Mouse (Mus musculus): ENCODE data around the gene Cyp2c23. TPM values are rescaled to one million over a fixed set of nuclear protein-coding genes. Genes with fewer than 3 reads are reported as not detected.

The Cyp2c23 gene
- 0.12 TPM in 1 of 2 replicates, not detected in the other for polyA plus RNA-seq (2014; fragmentation: Nextera tagmentation; extraction: Ambion mirVana)

DNA sequence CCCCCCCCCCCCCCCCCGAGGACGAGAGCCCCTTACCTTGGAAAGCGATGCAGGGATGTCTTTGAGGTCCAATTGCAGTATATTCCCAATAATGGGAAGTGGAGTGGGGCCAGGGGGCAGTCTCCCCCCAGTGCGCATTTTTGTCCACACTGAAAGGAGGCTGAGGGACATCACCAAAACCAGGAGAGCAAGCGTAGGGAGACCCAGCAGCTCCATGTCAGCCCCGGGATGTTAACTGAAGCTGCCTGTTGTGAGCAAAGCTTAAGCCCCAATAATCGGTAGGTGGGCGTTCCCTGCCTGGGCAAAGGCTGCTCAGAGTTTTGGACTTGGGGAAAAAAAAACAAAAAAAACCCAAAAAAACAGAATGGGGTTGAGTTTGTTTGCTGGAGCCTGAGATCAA is at the start of gene Cyp2c23:
Gene Cyp2c23 (minus strand): TSS at position 237 of the 400 bp plus-strand sequence.
- no peak within 1 kb of the TSS for H3K27ac ChIP-seq (ENCODE audit: low read depth)
- no peak for ATAC-seq (replicated peaks; ENCODE audit: low FRiP score, low TSS enrichment, low read depth)
- H3K4me2 ChIP-seq (ENCODE audit: low read length) = no peak within 1 kb of the TSS
- H3K36me3 ChIP-seq (ENCODE audit: control insufficient read depth, insufficient read depth, low read length) = no peaks in the 10 kb centered on the region
- 75% methylated on average over 8 of the region's 8 CpGs for WGBS
- H3K27me3 ChIP-seq (replicated peaks; ENCODE audit: control insufficient read depth, insufficient read depth, low read length) = no peaks in the 10 kb centered on the region
- H3K9ac ChIP-seq (ENCODE audit: low read length) = no peak within 1 kb of the TSS
- H3K4me1 ChIP-seq (replicated peaks; ENCODE audit: control insufficient read depth, insufficient read depth, low read length) = no peaks in the 10 kb centered on the region
- no peak within 1 kb of the TSS for H3K4me3 ChIP-seq (ENCODE audit: low read depth, low read length)
- no peak for DNase-seq (ENCODE audit: low spot score)
- no peaks in the 10 kb centered on the region for H3K9me3 ChIP-seq (ENCODE audit: control insufficient read depth, low read length)

DNA sequence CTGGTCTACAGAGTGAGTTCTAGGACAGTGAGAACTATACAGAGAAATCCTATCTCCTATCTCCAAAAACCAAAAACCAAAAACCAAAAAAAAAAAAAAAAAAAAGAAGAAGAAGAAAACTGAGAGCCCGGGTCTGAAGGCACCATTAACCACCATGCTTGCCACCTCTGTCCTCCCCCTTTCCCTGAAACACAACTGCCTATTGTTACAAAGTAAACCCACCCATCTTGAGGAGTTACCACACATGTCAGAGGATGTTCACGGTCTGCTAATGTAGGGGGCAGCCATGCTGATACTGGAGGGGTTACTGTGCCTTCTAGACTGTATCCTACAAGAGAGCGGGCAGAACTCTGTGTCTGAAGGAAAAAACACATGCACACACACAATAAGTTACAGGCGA is 48.0 kb upstream of the Cyp2c23 start:
- Histone ChIP-seq H3K4me2 (ENCODE audit: low read length) (no peak overlapping the region), H3K9me3 (ENCODE audit: control insufficient read depth, low read length) (no peaks in the 10 kb centered on the region), H3K36me3 (ENCODE audit: control insufficient read depth, insufficient read depth, low read length) (peaks cover 68% of the 10 kb centered on the region), H3K27me3 (replicated peaks; ENCODE audit: control insufficient read depth, insufficient read depth, low read length) (no peaks in the 10 kb centered on the region), H3K9ac (ENCODE audit: low read length) (no peak overlapping the region), H3K4me1 (replicated peaks; ENCODE audit: control insufficient read depth, insufficient read depth, low read length) (no peaks in the 10 kb centered on the region), H3K4me3 (ENCODE audit: low read depth, low read length) (no peak overlapping the region), H3K27ac (ENCODE audit: low read depth) (no peak overlapping the region)
- no peak for DNase-seq (ENCODE audit: low spot score)
- 85% methylated on average over 4 of the region's 4 CpGs for WGBS
- no peak for ATAC-seq (replicated peaks; ENCODE audit: low FRiP score, low TSS enrichment, low read depth)

DNA sequence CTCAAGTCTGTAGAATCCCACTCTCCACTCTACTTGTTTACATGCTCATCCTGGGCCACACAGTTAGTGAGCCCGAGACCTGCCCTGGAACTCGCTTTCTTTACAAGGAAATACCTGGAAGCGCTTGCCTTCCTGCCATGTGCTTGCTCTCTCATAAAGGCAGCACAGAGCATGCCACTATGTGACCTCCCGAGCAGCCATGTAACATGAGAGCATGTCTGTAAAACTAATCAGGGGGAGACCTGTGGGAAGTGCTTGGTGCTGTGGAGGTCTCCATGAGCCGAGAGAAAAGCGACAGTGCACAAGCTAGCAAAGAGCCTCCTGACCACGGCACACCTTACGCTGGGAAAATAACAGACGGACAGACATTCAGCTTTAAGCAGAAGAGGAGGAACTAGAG is 47.4 kb upstream of the Cyp2c23 start:
- H3K36me3 ChIP-seq (ENCODE audit: control insufficient read depth, insufficient read depth, low read length) = peaks cover 65% of the 10 kb centered on the region
- H3K27me3 ChIP-seq (replicated peaks; ENCODE audit: control insufficient read depth, insufficient read depth, low read length) = no peaks in the 10 kb centered on the region
- no peaks in the 10 kb centered on the region for H3K4me1 ChIP-seq (replicated peaks; ENCODE audit: control insufficient read depth, insufficient read depth, low read length)
- 78% methylated on average over 9 of the region's 9 CpGs for WGBS
- H3K27ac ChIP-seq (ENCODE audit: low read depth) = no peak overlapping the region
- no peak overlapping the region for H3K4me2 ChIP-seq (ENCODE audit: low read length)
- no peak overlapping the region for H3K4me3 ChIP-seq (ENCODE audit: low read depth, low read length)
- H3K9ac ChIP-seq (ENCODE audit: low read length) = no peak overlapping the region
- DNase-seq (ENCODE audit: low spot score) (no peak), ATAC-seq (replicated peaks; ENCODE audit: low FRiP score, low TSS enrichment, low read depth) (no peak)
- no peaks in the 10 kb centered on the region for H3K9me3 ChIP-seq (ENCODE audit: control insufficient read depth, low read length)

DNA sequence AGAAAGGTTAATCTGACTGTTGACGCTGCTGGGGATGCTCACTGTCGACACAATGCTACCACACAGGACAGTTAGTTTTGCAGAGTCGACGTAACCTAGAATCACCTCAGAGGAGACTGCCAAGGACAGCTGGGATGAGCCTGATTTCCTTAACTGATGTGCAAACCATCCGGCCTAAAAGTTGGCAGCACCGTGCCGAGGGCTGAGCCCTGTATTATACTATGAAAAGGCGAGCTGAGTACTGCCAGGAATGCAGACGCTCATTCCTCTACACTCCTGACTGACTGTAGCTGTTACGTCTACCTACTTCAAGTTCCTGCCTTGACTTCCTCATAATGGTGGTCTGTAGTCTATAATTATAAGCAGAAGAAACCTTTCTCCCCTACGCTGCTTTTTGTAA is 46.0 kb upstream of the Cyp2c23 start:
- Histone ChIP-seq H3K9ac (ENCODE audit: low read length) (no peak overlapping the region), H3K4me1 (replicated peaks; ENCODE audit: control insufficient read depth, insufficient read depth, low read length) (no peaks in the 10 kb centered on the region; the same call in 1 of the 2 replicates), H3K9me3 (ENCODE audit: control insufficient read depth, low read length) (no peaks in the 10 kb centered on the region), H3K36me3 (ENCODE audit: control insufficient read depth, insufficient read depth, low read length) (peaks cover 57% of the 10 kb centered on the region), H3K4me2 (ENCODE audit: low read length) (no peak overlapping the region), H3K4me3 (ENCODE audit: low read depth, low read length) (no peak overlapping the region), H3K27me3 (replicated peaks; ENCODE audit: control insufficient read depth, insufficient read depth, low read length) (no peaks in the 10 kb centered on the region), H3K27ac (ENCODE audit: low read depth) (no peak overlapping the region)
- 82% methylated on average over 11 of the region's 11 CpGs for WGBS
- no peak for ATAC-seq (replicated peaks; ENCODE audit: low FRiP score, low TSS enrichment, low read depth)
- DNase-seq (ENCODE audit: low spot score) = no peak

DNA sequence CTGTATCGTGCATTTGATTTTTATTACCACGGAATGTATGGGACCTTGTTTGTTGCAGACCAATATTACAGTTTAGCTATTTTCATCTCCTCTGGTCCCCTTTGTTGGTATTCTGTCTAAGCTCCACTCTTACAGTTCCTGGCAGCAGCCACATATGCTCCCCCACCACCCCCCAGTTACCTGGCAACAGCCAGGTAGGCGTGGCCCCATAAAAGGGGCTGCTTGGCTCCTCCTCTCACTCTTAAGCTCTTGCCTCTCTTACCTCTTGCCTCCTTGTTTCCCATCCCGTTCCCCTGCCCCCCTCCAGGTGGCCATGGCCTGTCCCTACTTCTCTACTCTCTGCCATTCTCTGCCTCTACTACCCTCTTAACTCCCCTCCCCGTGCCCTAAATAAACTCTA is 42.2 kb upstream of the Cyp2c23 start:
- ATAC-seq (replicated peaks; ENCODE audit: low FRiP score, low TSS enrichment, low read depth) = no peak
- H3K36me3 ChIP-seq (ENCODE audit: control insufficient read depth, insufficient read depth, low read length) = peaks cover 26% of the 10 kb centered on the region

DNA sequence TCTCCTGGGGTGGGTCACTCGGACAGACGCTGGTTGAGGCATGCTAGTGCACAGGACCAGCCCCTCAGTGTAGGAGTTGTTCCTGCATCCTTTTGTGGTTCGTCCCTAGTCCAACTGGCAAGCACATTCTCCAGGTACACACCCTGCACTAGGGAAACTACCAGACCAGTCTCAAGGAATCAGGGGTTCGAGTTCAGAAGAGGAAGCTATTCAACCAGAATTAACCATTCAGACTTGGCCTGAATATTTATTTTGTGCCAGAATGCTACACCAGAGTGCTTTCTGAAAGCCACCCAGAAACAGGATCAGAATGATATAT is 40.9 kb upstream of the Cyp2c23 start:
- no peaks in the 10 kb centered on the region for H3K27me3 ChIP-seq (replicated peaks; ENCODE audit: control insufficient read depth, insufficient read depth, low read length)
- ATAC-seq (replicated peaks; ENCODE audit: low FRiP score, low TSS enrichment, low read depth) (no peak), DNase-seq (ENCODE audit: low spot score) (no peak)
- peak overlapping the region; percentile 62 for H3K9ac ChIP-seq (ENCODE audit: low read length)
- peak overlapping the region; percentile 91 for H3K4me2 ChIP-seq (ENCODE audit: low read length)
- H3K36me3 ChIP-seq (ENCODE audit: control insufficient read depth, insufficient read depth, low read length) = peaks cover 17% of the 10 kb centered on the region
- peaks cover 8% of the 10 kb centered on the region for H3K4me1 ChIP-seq (replicated peaks; ENCODE audit: control insufficient read depth, insufficient read depth, low read length)
- 6% methylated on average over 4 of the region's 4 CpGs for WGBS
- peak overlapping the region; percentile 77 for H3K4me3 ChIP-seq (ENCODE audit: low read depth, low read length)
- H3K9me3 ChIP-seq (ENCODE audit: control insufficient read depth, low read length) = no peaks in the 10 kb centered on the region
- no peak overlapping the region for H3K27ac ChIP-seq (ENCODE audit: low read depth)

More for the DNA sequence above, 42.2 kb upstream of the Cyp2c23 start:
- no peak overlapping the region for H3K4me3 ChIP-seq (ENCODE audit: low read depth, low read length)
- no peaks in the 10 kb centered on the region for H3K9me3 ChIP-seq (ENCODE audit: control insufficient read depth, low read length)
- peaks cover 8% of the 10 kb centered on the region for H3K4me1 ChIP-seq (replicated peaks; ENCODE audit: control insufficient read depth, insufficient read depth, low read length)
- WGBS = 49% methylated on average over 5 of the region's 5 CpGs
- no peak overlapping the region for H3K9ac ChIP-seq (ENCODE audit: low read length)
- no peak for DNase-seq (ENCODE audit: low spot score)
- no peak overlapping the region for H3K4me2 ChIP-seq (ENCODE audit: low read length)
- no peak overlapping the region for H3K27ac ChIP-seq (ENCODE audit: low read depth)
- H3K27me3 ChIP-seq (replicated peaks; ENCODE audit: control insufficient read depth, insufficient read depth, low read length) = no peaks in the 10 kb centered on the region

DNA sequence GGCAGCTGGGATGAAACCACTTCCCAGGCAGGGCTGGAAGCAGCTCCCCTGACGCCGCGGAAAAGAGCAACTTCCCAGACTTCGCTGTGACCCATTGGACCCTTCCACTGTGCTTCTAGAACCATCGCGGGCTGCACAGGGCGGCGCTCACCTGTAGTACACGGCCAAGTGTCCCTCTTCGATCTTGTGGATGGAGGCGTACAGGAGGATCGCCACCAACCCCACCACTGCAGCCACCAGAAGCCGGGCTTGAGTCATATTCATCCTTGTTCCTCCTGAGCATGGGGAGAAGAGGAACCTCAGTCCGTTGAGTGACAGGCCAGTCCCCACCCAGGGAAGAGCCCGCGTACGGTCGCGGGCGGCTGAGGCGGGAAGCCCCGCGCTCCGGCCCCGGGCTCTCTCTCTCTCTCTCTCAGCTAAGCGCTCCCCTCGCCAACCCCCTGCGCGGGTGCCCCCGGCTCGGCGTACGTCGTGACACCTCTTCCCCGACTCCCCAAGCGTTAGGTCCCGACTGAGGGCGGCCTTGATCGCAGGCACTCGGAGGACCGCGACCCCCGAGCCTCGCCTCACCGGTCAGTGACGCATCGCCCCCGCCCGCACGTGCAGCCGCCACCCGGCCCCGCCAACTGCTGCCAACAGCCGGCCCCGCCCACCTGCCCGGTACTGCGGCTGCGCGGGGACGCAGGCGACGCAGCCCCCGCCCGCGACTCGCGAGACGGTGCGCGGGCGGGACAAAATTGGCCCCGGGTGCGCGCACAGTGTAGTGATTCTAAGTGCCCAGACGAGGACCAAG is 40.3 kb upstream of the Cyp2c23 start, which contains the start of gene Erlin1:
Gene Erlin1 (minus strand): TSS at position 665 of the 793 bp plus-strand sequence.
- Histone ChIP-seq H3K4me2 (ENCODE audit: low read length) (peak within 1 kb of the TSS; percentile 91), H3K9ac (ENCODE audit: low read length) (peak within 1 kb of the TSS; percentile 62), H3K36me3 (ENCODE audit: control insufficient read depth, insufficient read depth, low read length) (peaks cover 19% of the 10 kb centered on the region), H3K4me1 (replicated peaks; ENCODE audit: control insufficient read depth, insufficient read depth, low read length) (peaks cover 8% of the 10 kb centered on the region), H3K4me3 (ENCODE audit: low read depth, low read length) (peak within 1 kb of the TSS; percentile 77), H3K27me3 (replicated peaks; ENCODE audit: control insufficient read depth, insufficient read depth, low read length) (no peaks in the 10 kb centered on the region), H3K9me3 (ENCODE audit: control insufficient read depth, low read length) (no peaks in the 10 kb centered on the region), H3K27ac (ENCODE audit: low read depth) (peak within 1 kb of the TSS; percentile 59; the same call in 1 of the 2 replicates)
- ATAC-seq (replicated peaks; ENCODE audit: low FRiP score, low TSS enrichment, low read depth) (peak; percentile 88), DNase-seq (ENCODE audit: low spot score) (peak; percentile 91)
- WGBS = under 1% methylated on average over 75 of the region's 75 CpGs

DNA sequence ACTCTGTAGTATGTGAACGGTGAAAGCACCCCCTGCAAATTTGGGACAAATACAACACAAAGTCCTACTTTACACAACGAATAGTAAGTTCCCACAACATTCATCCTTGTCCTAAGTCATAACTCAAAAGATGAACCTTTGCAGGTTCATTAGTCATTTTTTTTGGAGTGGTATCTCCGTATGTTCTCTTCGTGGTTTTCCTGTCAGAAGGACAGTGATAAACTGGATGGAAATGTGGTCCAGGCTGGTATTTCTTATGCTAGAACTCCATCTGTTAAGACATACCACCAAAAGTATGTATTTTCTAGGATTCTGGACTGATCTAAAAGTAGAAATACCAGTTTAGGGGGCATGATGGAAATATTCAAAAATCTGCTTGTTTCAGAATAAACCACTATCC is 39.2 kb upstream of the Cyp2c23 start:
- H3K9ac ChIP-seq (ENCODE audit: low read length) = no peak overlapping the region

More for the DNA sequence above, 39.2 kb upstream of the Cyp2c23 start:
- no peak for ATAC-seq (replicated peaks; ENCODE audit: low FRiP score, low TSS enrichment, low read depth)
- H3K27ac ChIP-seq (ENCODE audit: low read depth) = no peak overlapping the region
- no peaks in the 10 kb centered on the region for H3K27me3 ChIP-seq (replicated peaks; ENCODE audit: control insufficient read depth, insufficient read depth, low read length)
- H3K36me3 ChIP-seq (ENCODE audit: control insufficient read depth, insufficient read depth, low read length) = peaks cover 17% of the 10 kb centered on the region
- no peak for DNase-seq (ENCODE audit: low spot score)
- no peaks in the 10 kb centered on the region for H3K9me3 ChIP-seq (ENCODE audit: control insufficient read depth, low read length)
- H3K4me3 ChIP-seq (ENCODE audit: low read depth, low read length) = peak overlapping the region; percentile 77
- peak overlapping the region; percentile 91 for H3K4me2 ChIP-seq (ENCODE audit: low read length)
- peaks cover 8% of the 10 kb centered on the region for H3K4me1 ChIP-seq (replicated peaks; ENCODE audit: control insufficient read depth, insufficient read depth, low read length)
- WGBS = 75% methylated on average over 4 of the region's 4 CpGs
